26 mouse cellular contexts compared by ENCODE assay signal in genomic region chr7:24188901-24189570, GRCm38 (mm10). TPM values are rescaled to one million over a fixed set of nuclear protein-coding genes. Genes with fewer than 3 reads are reported as not detected.
A peak's percentile ranks its signal among the peaks of the same experiment; 100 is the strongest.
DNase-seq lines count a peak whose midpoint lies in the region; ATAC-seq and TF ChIP-seq lines count a peak whose summit lies in the region.
"Had no signal": no experiment of that assay in that cellular context is flagged by ENCODE, and none has a peak within 500 bp of the region (broad histone marks: within the 10 kb centered on the region; RNA-seq: fewer than 3 reads in every experiment).

No protein-coding gene starts in this region.

- peaks cover 15% of the 10 kb centered on the region for H3K36me3 ChIP-seq in limb, embryonic 10.5 days
- H3K36me3 ChIP-seq: G1E had no signal

- TF ChIP-seq POLR2A in bone marrow, adult 2 months (IDR thresholded peaks at IDR 0.05; ENCODE audit: borderline replicate concordance, control insufficient read depth, low read depth, low read length): no peak

- peak; percentile 75 for DNase-seq in 416B (ENCODE audit: low read depth)
- DNase-seq in limb, embryonic 10.5 days (ENCODE audit: low spot score): peak; percentile 23
- no peak for DNase-seq in frontal cortex, postnatal 10 days (ENCODE audit: low spot score in 2 of 2)
- DNase-seq in cerebellum, adult 9-11 months: no peak
- DNase-seq: adrenal gland, adult 8-10 months; adrenal gland, postnatal 25 days; cerebellum, adult 18-20 months; cerebellum, adult 9-10 months; cerebellum, postnatal 25 days; embryo, embryonic 11 days; gastrocnemius, adult 2 months; gastrocnemius, postnatal 14 days; heart, adult 2 months had no signal

- H3K27me3 ChIP-seq in limb, embryonic 10.5 days (ENCODE audit: low read depth, poor library complexity, severe bottlenecking): no peaks in the 10 kb centered on the region
- H3K27me3 ChIP-seq: embryonic facial prominence, embryonic 13.5 days; forebrain, embryonic 12.5 days; forebrain, embryonic 15.5 days; hindbrain, embryonic 12.5 days; hindbrain, embryonic 15.5 days had no signal

- peaks cover 5% of the 10 kb centered on the region; the same call in 1 of the 2 replicates for H3K4me1 ChIP-seq in bone marrow, adult 2 months (ENCODE audit: control insufficient read depth, insufficient read depth, low read length)
- no peaks in the 10 kb centered on the region for H3K4me1 ChIP-seq in limb, embryonic 10.5 days
- H3K4me1 ChIP-seq: embryonic facial prominence, embryonic 10.5 days; embryonic facial prominence, embryonic 13.5 days; forebrain, embryonic 12.5 days; forebrain, embryonic 15.5 days; hindbrain, embryonic 12.5 days; hindbrain, embryonic 15.5 days had no signal

- ATAC-seq in megakaryocyte progenitor cell, adult 5-6 weeks (replicated peaks; ENCODE audit: poor library complexity): peak; percentile 65
- ATAC-seq: forebrain, embryonic 15.5 days; intestine, postnatal 0 days; Patski had no signal

- H3K4me3 ChIP-seq in bone marrow, adult 2 months (replicated peaks; ENCODE audit: control insufficient read depth, low read depth, low read length): no peak overlapping the region
- no peak overlapping the region for H3K4me3 ChIP-seq in limb, embryonic 10.5 days
- H3K4me3 ChIP-seq: embryonic facial prominence, embryonic 10.5 days; embryonic facial prominence, embryonic 13.5 days; erythroblast, embryonic 14.5 days; forebrain, embryonic 12.5 days; forebrain, embryonic 15.5 days; gastrocnemius, adult 2 months; heart, adult 2 months; hindbrain, embryonic 12.5 days; hindbrain, embryonic 15.5 days had no signal

- peak overlapping the region; percentile 39 for H3K27ac ChIP-seq in bone marrow, adult 2 months (ENCODE audit: control insufficient read depth, insufficient read depth, low read depth, low read length, poor library complexity)
- no peak overlapping the region for H3K27ac ChIP-seq in limb, embryonic 10.5 days
- H3K27ac ChIP-seq: embryonic facial prominence, embryonic 10.5 days; embryonic facial prominence, embryonic 13.5 days; forebrain, embryonic 12.5 days; forebrain, embryonic 15.5 days; gastrocnemius, adult 2 months; heart, adult 2 months; hindbrain, embryonic 12.5 days; hindbrain, embryonic 15.5 days had no signal

- H3K9me3 ChIP-seq in limb, embryonic 10.5 days (replicated peaks): no peaks in the 10 kb centered on the region; the same call in 1 of the 2 replicates
- H3K9me3 ChIP-seq: forebrain, embryonic 12.5 days; forebrain, embryonic 15.5 days; G1E; hindbrain, embryonic 15.5 days had no signal

- TF ChIP-seq CTCF in bone marrow, adult 2 months (IDR thresholded peaks at IDR 0.05; ENCODE audit: control insufficient read depth, insufficient read depth, low read length): no peak

- 31% methylated on average over 4 of the region's 4 CpGs for WGBS in bone marrow, adult 2 months
- WGBS in limb, embryonic 10.5 days: 71% methylated on average over 4 of the region's 4 CpGs

RNA-seq across cellular contexts. Expression of gene Zfp114, which starts 14.2 kb away (rescaled TPM):
- not detected in 2 replicates for polyA plus RNA-seq in bone marrow, adult 2 months (2011; ENCODE audit: insufficient read depth, insufficient read length, low replicate concordance, missing spikeins)
- 5.0 and 5.6 TPM in 2 replicates for polyA plus RNA-seq in limb, embryonic 10.5 days (2016; fragmentation: Nextera tagmentation; extraction: Ambion mirVana)
- 1.9 and 2.2 TPM in 2 replicates for total RNA-seq in megakaryocyte progenitor cell, adult 5-6 weeks (2015)
- 2.5 and 3.5 TPM in 2 replicates for total RNA-seq in megakaryocyte progenitor cell, adult 5-6 weeks (2017)
- total RNA-seq: CH12.LX had no signal
- polyA plus RNA-seq: erythroblast, embryonic 14.5 days; G1E had no signal

RNA-seq across cellular contexts. Expression of gene Zfp111, which starts 22.2 kb away (rescaled TPM):
- 0.74 and 1.8 TPM in 2 replicates for polyA plus RNA-seq in bone marrow, adult 2 months (2011; ENCODE audit: insufficient read depth, insufficient read length, low replicate concordance, missing spikeins)
- 9.9 and 11.5 TPM in 2 replicates for polyA plus RNA-seq in limb, embryonic 10.5 days (2016; fragmentation: Nextera tagmentation; extraction: Ambion mirVana)
- 10.3 and 14.3 TPM in 2 replicates for total RNA-seq in megakaryocyte progenitor cell, adult 5-6 weeks (2015)
- 19.7 and 21.2 TPM in 2 replicates for total RNA-seq in megakaryocyte progenitor cell, adult 5-6 weeks (2017)
- total RNA-seq: CH12.LX had no signal
- polyA plus RNA-seq: erythroblast, embryonic 14.5 days had no signal

RNA-seq across cellular contexts. Expression of gene Zfp109, which starts 48.3 kb away (rescaled TPM):
- polyA plus RNA-seq in bone marrow, adult 2 months (2011; ENCODE audit: insufficient read depth, insufficient read length, low replicate concordance, missing spikeins): 0.43 and 0.95 TPM in 2 replicates
- 6.7 and 7.0 TPM in 2 replicates for polyA plus RNA-seq in limb, embryonic 10.5 days (2016; fragmentation: Nextera tagmentation; extraction: Ambion mirVana)
- total RNA-seq in megakaryocyte progenitor cell, adult 5-6 weeks (2015): 4.7 and 6.0 TPM in 2 replicates
- 10.3 and 11.0 TPM in 2 replicates for total RNA-seq in megakaryocyte progenitor cell, adult 5-6 weeks (2017)
- total RNA-seq: CH12.LX had no signal
- polyA plus RNA-seq: erythroblast, embryonic 14.5 days had no signal

RNA-seq across cellular contexts. Expression of gene Zfp235, which starts 55.1 kb away (rescaled TPM):
- polyA plus RNA-seq in bone marrow, adult 2 months (2011; ENCODE audit: insufficient read depth, insufficient read length, low replicate concordance, missing spikeins): 1.7 and 4.5 TPM in 2 replicates
- polyA plus RNA-seq in limb, embryonic 10.5 days (2016; fragmentation: Nextera tagmentation; extraction: Ambion mirVana): 12.7 and 15.7 TPM in 2 replicates
- total RNA-seq in megakaryocyte progenitor cell, adult 5-6 weeks (2015): 9.1 and 10.3 TPM in 2 replicates
- 6.4 and 7.9 TPM in 2 replicates for total RNA-seq in megakaryocyte progenitor cell, adult 5-6 weeks (2017)
- polyA plus RNA-seq: erythroblast, embryonic 14.5 days had no signal

Comparison
In these comparisons a context has a peak if more than half of its experiments do, and no peak if none do; other contexts are left out.
1. DNase-seq: peak in 416B (single experiment) and limb, embryonic 10.5 days (single experiment); none in frontal cortex, postnatal 10 days (0 of 2) and cerebellum, adult 9-11 months (single experiment).